Mouse (Mus musculus) cerebellum, postnatal 4 days (tissue): ENCODE data around the gene Lrpprc.

Experiments
- DNase-seq, 2 experiments: peaks; one replicate each; pipeline ENCODE4 v3.0.0; 2022; ENCODE audit warnings: low spot score in 2 of 2, mixed read lengths in 1 of 2

Lrpprc gene

GRCm38 (mm10) chr17:84716252-84716872 is 74.2 kb downstream of the Lrpprc start:
- DNase-seq: no peak

GRCm38 (mm10) chr17:84714930-84715329 is 75.7 kb downstream of the Lrpprc start:
- DNase-seq: no peak

GRCm38 (mm10) chr17:84713563-84714164 is 76.9 kb downstream of the Lrpprc start:
- no peak for DNase-seq

GRCm38 (mm10) chr17:84709403-84709851 is 81.2 kb downstream of the Lrpprc start:
- DNase-seq: peak in 1 of 2 experiments; percentile 60

- no peak for DNase-seq
Measured at GRCm38 (mm10) chr17:84708818-84709217, 81.8 kb downstream of the Lrpprc start.

GRCm38 (mm10) chr17:84707407-84707806 is 83.2 kb downstream of the Lrpprc start:
- DNase-seq: no peak

GRCm38 (mm10) chr17:84698727-84699126 is 91.9 kb downstream of the Lrpprc start:
- peak in 1 of 2 experiments; percentile 58 for DNase-seq

- no peak for DNase-seq
Measured at GRCm38 (mm10) chr17:84696537-84696936, 94.1 kb downstream of the Lrpprc start.

GRCm38 (mm10) chr17:84693741-84694140 is 96.8 kb downstream of the Lrpprc start:
- peak in 1 of 2 experiments; percentile 13 for DNase-seq

GRCm38 (mm10) chr17:84690111-84690510 is 100.5 kb downstream of the Lrpprc start:
- DNase-seq: no peak

- DNase-seq: no peak
Measured at GRCm38 (mm10) chr17:84689316-84689715, 101.3 kb downstream of the Lrpprc start.

- DNase-seq: no peak
Measured at GRCm38 (mm10) chr17:84688834-84689233, 101.8 kb downstream of the Lrpprc start.

GRCm38 (mm10) chr17:84687994-84688393 is 102.6 kb downstream of the Lrpprc start:
- no peak for DNase-seq

GRCm38 (mm10) chr17:84685286-84685685 is 105.3 kb downstream of the Lrpprc start:
- DNase-seq: no peak

GRCm38 (mm10) chr17:84684284-84684683 is 106.3 kb downstream of the Lrpprc start:
- DNase-seq: no peak

- no peak for DNase-seq
Measured at GRCm38 (mm10) chr17:84682734-84683717, 107.6 kb downstream of the Lrpprc start, which contains the start of gene Abcg5. Gene Abcg5, minus strand, starts transcription at chr17:84683011.

GRCm38 (mm10) chr17:84681670-84682069 is 108.9 kb downstream of the Lrpprc start:
- DNase-seq: no peak

GRCm38 (mm10) chr17:84677595-84677994 is 113.0 kb downstream of the Lrpprc start:
- no peak for DNase-seq

GRCm38 (mm10) chr17:84675951-84676366 is 114.6 kb downstream of the Lrpprc start, which contains the start of gene Abcg8:
Gene Abcg8, plus strand, starts transcription at chr17:84676302.
- DNase-seq: no peak

GRCm38 (mm10) chr17:84675204-84675603 is 115.4 kb downstream of the Lrpprc start:
- DNase-seq: no peak

- no peak for DNase-seq
Measured at GRCm38 (mm10) chr17:84674048-84674447, 116.5 kb downstream of the Lrpprc start.
